In genomic region chr5:149611476-149612164, GRCm38 (mm10) we compare ENCODE assay signal across 12 mouse cellular contexts. TPM values are rescaled to one million over a fixed set of nuclear protein-coding genes. Genes with fewer than 3 reads are reported as not detected.
A peak's percentile ranks its signal among the peaks of the same experiment; 100 is the strongest.
DNase-seq lines count a peak whose midpoint lies in the region; ATAC-seq lines count a peak whose summit lies in the region.
"Had no signal": no experiment of that assay in that cellular context is flagged by ENCODE, and none has a peak within 500 bp of the region (broad histone marks: within the 10 kb centered on the region; RNA-seq: fewer than 3 reads in every experiment).

No protein-coding gene starts in this region.

- no peak for DNase-seq in midbrain, embryonic 10.5 days (ENCODE audit: low spot score)
- peak; percentile 22 for DNase-seq in forebrain, embryonic 14.5 days (ENCODE audit: low spot score)
- no peak for DNase-seq in ovary, postnatal 36 days (ENCODE audit: low spot score)
- DNase-seq in spleen, postnatal 14 days (ENCODE audit: low spot score in 2 of 2): no peak
- no peak for DNase-seq in thymus, postnatal 0 days (ENCODE audit: low spot score)
- DNase-seq: cerebellum, adult 8-10 months had no signal

- H3K4me1 ChIP-seq in midbrain, embryonic 10.5 days: peaks cover 15% of the 10 kb centered on the region
- H3K4me1 ChIP-seq in midbrain, embryonic 15.5 days: peaks cover 14% of the 10 kb centered on the region
- H3K4me1 ChIP-seq in forebrain, embryonic 14.5 days (ENCODE audit: control insufficient read depth, insufficient read depth, low read length): no peaks in the 10 kb centered on the region
- peaks cover 15% of the 10 kb centered on the region; the same call in 1 of the 2 replicates for H3K4me1 ChIP-seq in kidney, embryonic 15.5 days
- no peaks in the 10 kb centered on the region for H3K4me1 ChIP-seq in neural tube, embryonic 14.5 days (ENCODE audit: control insufficient read depth, insufficient read depth, low read length)
- H3K4me1 ChIP-seq: stomach, embryonic 15.5 days had no signal

- H3K4me3 ChIP-seq in midbrain, embryonic 10.5 days: no peak overlapping the region
- H3K4me3 ChIP-seq in midbrain, embryonic 15.5 days: no peak overlapping the region
- no peak overlapping the region for H3K4me3 ChIP-seq in forebrain, embryonic 14.5 days (ENCODE audit: low read depth, low read length)
- no peak overlapping the region for H3K4me3 ChIP-seq in kidney, embryonic 15.5 days (replicated peaks)
- H3K4me3 ChIP-seq in neural tube, embryonic 14.5 days (ENCODE audit: low read depth, low read length): no peak overlapping the region
- H3K4me3 ChIP-seq: limb, embryonic 15.5 days; midbrain, embryonic 12.5 days; stomach, embryonic 15.5 days had no signal

- 82% methylated on average over 16 of the region's 16 CpGs for WGBS in midbrain, embryonic 10.5 days
- 62% methylated on average over 16 of the region's 16 CpGs for WGBS in midbrain, embryonic 15.5 days
- WGBS in forebrain, embryonic 14.5 days: 73% methylated on average over 16 of the region's 16 CpGs
- 57% methylated on average over 16 of the region's 16 CpGs for WGBS in kidney, embryonic 15.5 days
- WGBS in neural tube, embryonic 14.5 days: 70% methylated on average over 16 of the region's 16 CpGs

- no peak overlapping the region for H3K9ac ChIP-seq in midbrain, embryonic 15.5 days
- no peak overlapping the region for H3K9ac ChIP-seq in forebrain, embryonic 14.5 days (ENCODE audit: low read length)
- H3K9ac ChIP-seq in kidney, embryonic 15.5 days: no peak overlapping the region
- no peak overlapping the region for H3K9ac ChIP-seq in neural tube, embryonic 14.5 days (replicated peaks; ENCODE audit: low read depth, low read length)
- H3K9ac ChIP-seq: limb, embryonic 15.5 days; midbrain, embryonic 12.5 days; stomach, embryonic 15.5 days had no signal

- no peak overlapping the region for H3K4me2 ChIP-seq in midbrain, embryonic 15.5 days
- H3K4me2 ChIP-seq in forebrain, embryonic 14.5 days (ENCODE audit: low read length): no peak overlapping the region
- no peak overlapping the region for H3K4me2 ChIP-seq in kidney, embryonic 15.5 days
- H3K4me2 ChIP-seq in neural tube, embryonic 14.5 days (ENCODE audit: low read depth, low read length): no peak overlapping the region
- H3K4me2 ChIP-seq: limb, embryonic 15.5 days; midbrain, embryonic 12.5 days; stomach, embryonic 15.5 days had no signal

- no peaks in the 10 kb centered on the region for H3K27me3 ChIP-seq in midbrain, embryonic 10.5 days (ENCODE audit: low read depth, poor library complexity, severe bottlenecking)
- H3K27me3 ChIP-seq in midbrain, embryonic 15.5 days (replicated peaks): no peaks in the 10 kb centered on the region
- H3K27me3 ChIP-seq in forebrain, embryonic 14.5 days (replicated peaks; ENCODE audit: control insufficient read depth, insufficient read depth, low read length): no peaks in the 10 kb centered on the region
- no peaks in the 10 kb centered on the region for H3K27me3 ChIP-seq in kidney, embryonic 15.5 days
- no peaks in the 10 kb centered on the region for H3K27me3 ChIP-seq in neural tube, embryonic 14.5 days (ENCODE audit: control insufficient read depth, insufficient read depth, low read length)
- H3K27me3 ChIP-seq: limb, embryonic 15.5 days; midbrain, embryonic 12.5 days; stomach, embryonic 15.5 days had no signal

- no peak for ATAC-seq in midbrain, embryonic 15.5 days (replicated peaks)
- no peak for ATAC-seq in forebrain, embryonic 14.5 days
- ATAC-seq in kidney, embryonic 15.5 days (replicated peaks; ENCODE audit: low FRiP score): peak; percentile 27; the same call in 1 of the 2 replicates
- ATAC-seq in neural tube, embryonic 14.5 days (ENCODE audit: low read depth): 0 out of 2 replicates have a peak, but pooled peaks have one; percentile 10

- peak overlapping the region; percentile 38; the same call in 1 of the 2 replicates for H3K27ac ChIP-seq in midbrain, embryonic 10.5 days (replicated peaks)
- H3K27ac ChIP-seq in midbrain, embryonic 15.5 days: no peak overlapping the region; the same call in 1 of the 2 replicates
- no peak overlapping the region for H3K27ac ChIP-seq in forebrain, embryonic 14.5 days (ENCODE audit: low read depth, low read length)
- no peak overlapping the region for H3K27ac ChIP-seq in kidney, embryonic 15.5 days
- H3K27ac ChIP-seq in neural tube, embryonic 14.5 days (ENCODE audit: low read depth, low read length): no peak overlapping the region
- H3K27ac ChIP-seq: midbrain, embryonic 12.5 days; stomach, embryonic 15.5 days had no signal

- no peaks in the 10 kb centered on the region for H3K9me3 ChIP-seq in midbrain, embryonic 10.5 days (replicated peaks)
- H3K9me3 ChIP-seq in midbrain, embryonic 15.5 days: no peaks in the 10 kb centered on the region
- H3K9me3 ChIP-seq in forebrain, embryonic 14.5 days (replicated peaks; ENCODE audit: control insufficient read depth, low read length): no peaks in the 10 kb centered on the region
- H3K9me3 ChIP-seq in kidney, embryonic 15.5 days (replicated peaks): no peaks in the 10 kb centered on the region
- no peaks in the 10 kb centered on the region for H3K9me3 ChIP-seq in neural tube, embryonic 14.5 days (ENCODE audit: control insufficient read depth, low read length)
- H3K9me3 ChIP-seq: limb, embryonic 15.5 days; midbrain, embryonic 12.5 days; stomach, embryonic 15.5 days had no signal

- peaks cover 31% of the 10 kb centered on the region for H3K36me3 ChIP-seq in midbrain, embryonic 10.5 days
- peaks cover 9% of the 10 kb centered on the region; the same call in 1 of the 2 replicates for H3K36me3 ChIP-seq in midbrain, embryonic 15.5 days (replicated peaks)
- H3K36me3 ChIP-seq in forebrain, embryonic 14.5 days (ENCODE audit: control insufficient read depth, insufficient read depth, low read length): peaks cover 27% of the 10 kb centered on the region
- peaks cover 23% of the 10 kb centered on the region for H3K36me3 ChIP-seq in kidney, embryonic 15.5 days
- H3K36me3 ChIP-seq in neural tube, embryonic 14.5 days (ENCODE audit: control insufficient read depth, insufficient read depth, low read length): peaks cover 3% of the 10 kb centered on the region; the same call in 1 of the 2 replicates

RNA-seq across cellular contexts. Expression of gene Hsph1, which starts 24.6 kb away (rescaled TPM):
- 109 and 137 TPM in 2 replicates for polyA plus RNA-seq in midbrain, embryonic 10.5 days (2016; fragmentation: Nextera tagmentation; extraction: Ambion mirVana)
- 103 and 105 TPM in 2 replicates for polyA plus RNA-seq in midbrain, embryonic 15.5 days (2015; fragmentation: Nextera tagmentation; extraction: Ambion mirVana)
- 86.0 and 106 TPM in 2 replicates for polyA plus RNA-seq in forebrain, embryonic 14.5 days (2014; fragmentation: Nextera tagmentation; extraction: Ambion mirVana)
- polyA plus RNA-seq in kidney, embryonic 15.5 days (2015; fragmentation: Nextera tagmentation; extraction: Ambion mirVana): 62.6 and 68.8 TPM in 2 replicates
- 97.1 and 112 TPM in 2 replicates for polyA plus RNA-seq in neural tube, embryonic 14.5 days (2014; fragmentation: Nextera tagmentation; extraction: Ambion mirVana)
- polyA plus RNA-seq in thymus, postnatal 0 days (2015; fragmentation: Nextera tagmentation; extraction: Ambion mirVana): 19.1 and 27.7 TPM in 2 replicates

Comparison
In these comparisons a context has a peak if more than half of its experiments do, and no peak if none do; other contexts are left out.
1. ATAC-seq: peak in kidney, embryonic 15.5 days (single experiment) and neural tube, embryonic 14.5 days (single experiment); none in midbrain, embryonic 15.5 days (single experiment) and forebrain, embryonic 14.5 days (single experiment).